Mouse (Mus musculus) E14TG2a.4 (cell line): ENCODE results near the gene Phospho2.

Experiments
- CTCF ChIP-seq: conservative IDR thresholded peaks from 2 replicates; pipeline ENCODE4 v1.5.1; 2014; ENCODE audit warnings: low read length
- POU5F1 ChIP-seq: IDR thresholded peaks from 2 replicates; pipeline ENCODE4 v1.6.1; 2014; ENCODE audit warnings: low read length, borderline replicate concordance

GRCm38 (mm10) chr2:69818350-69819085 is 29.1 kb downstream of the Phospho2 start:
- TF ChIP-seq CTCF (no peak), POU5F1 (no peak)
